Mouse (Mus musculus): ENCODE data around the gene Nol9. TPM values are rescaled to one million over a fixed set of nuclear protein-coding genes. Genes with fewer than 3 reads are reported as not detected.
A peak's percentile ranks its signal among the peaks of the same experiment; 100 is the strongest.

Gene Nol9
- polyA plus RNA-seq, 1 experiment from 2014 or later, result 47.3 TPM

DNA sequence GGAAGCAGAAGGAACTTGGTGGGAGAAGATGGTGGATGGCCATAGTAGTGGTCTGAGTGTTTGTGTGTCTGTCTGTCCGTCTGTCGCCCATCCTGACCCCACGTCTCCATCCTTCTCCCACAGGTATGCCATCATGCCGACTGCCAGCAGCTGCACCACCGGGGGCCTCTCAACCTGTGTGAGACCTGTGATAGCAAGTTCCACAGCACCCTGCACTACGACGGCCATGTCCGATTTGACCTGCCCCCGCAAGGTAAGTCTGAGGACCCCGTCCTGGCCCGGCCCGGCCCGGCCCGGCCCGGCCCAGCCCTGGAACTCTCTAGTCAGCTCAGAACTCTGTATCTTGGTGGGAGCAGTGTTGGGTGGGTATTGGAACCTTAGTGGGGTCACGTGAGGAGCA is 62.8 kb downstream of the Nol9 start:
- peaks cover 35% of the 10 kb centered on the region for H3K4me1 ChIP-seq (ENCODE audit: control insufficient read depth, insufficient read depth, low read length)

DNA sequence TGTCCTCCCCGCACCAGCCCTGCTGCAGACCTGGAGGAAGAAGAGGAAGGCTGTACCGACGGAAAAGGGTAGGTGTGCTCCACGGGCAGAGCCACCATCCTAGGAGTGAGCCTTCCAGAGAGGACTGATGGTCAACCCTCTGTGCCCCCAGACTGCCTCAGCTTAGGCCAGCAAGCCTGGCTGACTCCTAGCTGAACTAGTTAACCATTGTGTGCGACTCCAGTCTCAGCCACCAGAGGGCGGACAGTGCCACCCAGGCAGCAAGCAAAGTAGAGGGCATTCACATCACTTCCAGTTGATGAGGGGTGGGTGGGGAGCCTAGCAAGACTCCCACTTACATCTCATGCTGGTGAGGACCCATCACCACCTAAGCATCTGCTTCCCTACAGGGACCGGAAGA is 63.9 kb downstream of the Nol9 start:
- no peaks in the 10 kb centered on the region for H3K9me3 ChIP-seq (ENCODE audit: control insufficient read depth, low read length)
- H3K4me2 ChIP-seq (replicated peaks; ENCODE audit: low read depth, low read length), result no peak overlapping the region
- no peak for ATAC-seq (ENCODE audit: low FRiP score, low TSS enrichment)
- peaks cover 40% of the 10 kb centered on the region for H3K4me1 ChIP-seq (ENCODE audit: control insufficient read depth, insufficient read depth, low read length)
- H3K27ac ChIP-seq (ENCODE audit: low read depth, low read length), result no peak overlapping the region
- WGBS, result 44% methylated on average over 7 of the region's 7 CpGs
- no peaks in the 10 kb centered on the region for H3K27me3 ChIP-seq (ENCODE audit: control insufficient read depth, insufficient read depth, low read length)
- no peak overlapping the region for H3K9ac ChIP-seq (ENCODE audit: low read depth, low read length)
- peaks cover 35% of the 10 kb centered on the region for H3K36me3 ChIP-seq (ENCODE audit: control insufficient read depth, insufficient read depth, low read length)
- no peak overlapping the region for H3K4me3 ChIP-seq (ENCODE audit: low read length)

More for the DNA sequence above, 62.8 kb downstream of the Nol9 start:
- Histone ChIP-seq H3K36me3 (ENCODE audit: control insufficient read depth, insufficient read depth, low read length) (peaks cover 35% of the 10 kb centered on the region), H3K4me2 (replicated peaks; ENCODE audit: low read depth, low read length) (no peak overlapping the region), H3K9me3 (ENCODE audit: control insufficient read depth, low read length) (no peaks in the 10 kb centered on the region), H3K27ac (ENCODE audit: low read depth, low read length) (0 out of 2 replicates have a peak overlapping the region, but pooled peaks have one; percentile 65), H3K27me3 (ENCODE audit: control insufficient read depth, insufficient read depth, low read length) (no peaks in the 10 kb centered on the region), H3K4me3 (ENCODE audit: low read length) (no peak overlapping the region), H3K9ac (ENCODE audit: low read depth, low read length) (no peak overlapping the region)
- ATAC-seq (ENCODE audit: low FRiP score, low TSS enrichment), result no peak
- 92% methylated on average over 16 of the region's 16 CpGs for WGBS

DNA sequence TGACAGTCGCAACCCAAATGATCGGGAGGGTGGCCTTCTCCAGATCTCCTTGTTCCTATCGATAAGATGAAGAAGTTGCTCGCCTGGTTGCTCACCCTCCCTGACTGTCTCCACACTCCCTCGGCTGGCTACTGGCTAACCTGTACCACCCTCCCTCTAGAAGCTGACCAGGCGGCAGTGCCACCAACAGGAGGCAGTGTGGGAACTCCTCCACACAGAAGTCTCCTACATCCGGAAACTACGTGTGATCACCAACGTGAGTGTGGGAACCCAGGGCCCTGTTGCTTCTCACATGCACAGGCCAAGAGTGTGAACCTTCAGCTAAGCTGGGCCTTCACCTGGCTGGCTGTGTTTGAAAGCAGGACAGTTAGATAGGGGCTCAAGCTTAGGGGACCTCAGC is 67.6 kb downstream of the Nol9 start:
- WGBS, result 51% methylated on average over 9 of the region's 9 CpGs
- H3K4me2 ChIP-seq (replicated peaks; ENCODE audit: low read depth, low read length), result no peak overlapping the region
- 0 out of 2 replicates have a peak overlapping the region, but pooled peaks have one; percentile 92 for H3K27ac ChIP-seq (ENCODE audit: low read depth, low read length)

DNA sequence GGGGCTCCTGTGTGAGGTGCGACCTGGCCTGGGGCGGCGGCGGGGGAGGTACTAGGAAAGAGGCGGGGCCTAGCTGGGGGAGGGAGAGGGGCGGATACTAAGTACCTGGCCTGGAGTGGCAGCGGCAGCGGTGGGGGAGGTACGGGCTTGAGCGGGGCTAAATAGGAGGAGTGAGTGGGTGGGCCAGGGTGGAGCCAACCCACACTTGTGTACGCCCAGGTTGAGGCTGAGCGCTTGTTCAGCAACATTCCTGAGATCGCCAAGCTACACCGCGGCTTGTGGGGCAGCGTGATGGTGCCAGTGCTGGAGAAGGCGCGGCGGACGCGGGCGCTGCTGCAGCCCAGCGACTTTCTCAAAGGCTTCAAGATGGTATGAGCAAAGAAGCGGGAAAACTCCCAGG is 68.4 kb downstream of the Nol9 start:
- H3K4me2 ChIP-seq (replicated peaks; ENCODE audit: low read depth, low read length), result peak overlapping the region; percentile 73
- peak; percentile 82 for ATAC-seq (ENCODE audit: low FRiP score, low TSS enrichment)
- peaks cover 54% of the 10 kb centered on the region for H3K36me3 ChIP-seq (ENCODE audit: control insufficient read depth, insufficient read depth, low read length)
- no peaks in the 10 kb centered on the region for H3K27me3 ChIP-seq (ENCODE audit: control insufficient read depth, insufficient read depth, low read length)
- peak overlapping the region; percentile 92 for H3K27ac ChIP-seq (ENCODE audit: low read depth, low read length)
- H3K9ac ChIP-seq (ENCODE audit: low read depth, low read length), result peak overlapping the region; percentile 44; the same call in 1 of the 2 replicates
- peaks cover 22% of the 10 kb centered on the region for H3K4me1 ChIP-seq (ENCODE audit: control insufficient read depth, insufficient read depth, low read length)
- WGBS, result 11% methylated on average over 24 of the region's 24 CpGs
- H3K9me3 ChIP-seq (ENCODE audit: control insufficient read depth, low read length), result no peaks in the 10 kb centered on the region
- peak overlapping the region; percentile 38 for H3K4me3 ChIP-seq (ENCODE audit: low read length)

More for the DNA sequence above, 67.6 kb downstream of the Nol9 start:
- Histone ChIP-seq H3K4me1 (ENCODE audit: control insufficient read depth, insufficient read depth, low read length) (peaks cover 28% of the 10 kb centered on the region), H3K9ac (ENCODE audit: low read depth, low read length) (no peak overlapping the region), H3K27me3 (ENCODE audit: control insufficient read depth, insufficient read depth, low read length) (no peaks in the 10 kb centered on the region), H3K9me3 (ENCODE audit: control insufficient read depth, low read length) (no peaks in the 10 kb centered on the region), H3K4me3 (ENCODE audit: low read length) (no peak overlapping the region), H3K36me3 (ENCODE audit: control insufficient read depth, insufficient read depth, low read length) (peaks cover 60% of the 10 kb centered on the region)
- no peak; the same call in 1 of the 2 replicates for ATAC-seq (ENCODE audit: low FRiP score, low TSS enrichment)

DNA sequence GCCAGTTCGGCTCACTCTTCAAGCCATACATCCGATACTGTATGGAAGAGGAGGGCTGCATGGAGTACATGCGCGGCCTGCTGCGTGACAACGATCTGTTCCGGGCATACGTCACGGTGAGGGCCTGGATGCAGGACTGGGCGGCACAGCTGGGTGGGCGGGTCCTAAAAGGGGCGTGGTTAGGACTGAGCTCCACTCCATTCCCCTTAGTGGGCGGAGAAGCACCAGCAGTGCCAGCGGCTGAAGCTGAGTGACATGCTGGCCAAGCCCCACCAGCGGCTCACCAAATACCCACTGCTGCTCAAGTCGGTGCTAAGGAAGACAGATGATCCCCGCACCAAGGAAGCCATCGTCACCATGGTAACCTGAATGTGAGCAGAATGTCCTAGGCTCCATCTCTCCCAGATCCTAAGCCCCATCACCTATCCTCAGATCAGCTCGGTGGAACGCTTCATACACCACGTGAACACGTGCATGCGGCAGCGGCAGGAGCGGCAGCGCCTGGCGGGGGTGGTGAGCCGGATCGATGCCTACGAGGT is 68.9 kb downstream of the Nol9 start:
- 10% methylated on average over 30 of the region's 30 CpGs for WGBS
- Histone ChIP-seq H3K4me2 (replicated peaks; ENCODE audit: low read depth, low read length) (peak overlapping the region; percentile 73), H3K9me3 (ENCODE audit: control insufficient read depth, low read length) (no peaks in the 10 kb centered on the region), H3K9ac (ENCODE audit: low read depth, low read length) (peak overlapping the region; percentile 44; the same call in 1 of the 2 replicates), H3K27ac (ENCODE audit: low read depth, low read length) (peak overlapping the region; percentile 92), H3K4me1 (ENCODE audit: control insufficient read depth, insufficient read depth, low read length) (peaks cover 21% of the 10 kb centered on the region), H3K4me3 (ENCODE audit: low read length) (peak overlapping the region; percentile 38), H3K27me3 (ENCODE audit: control insufficient read depth, insufficient read depth, low read length) (no peaks in the 10 kb centered on the region), H3K36me3 (ENCODE audit: control insufficient read depth, insufficient read depth, low read length) (peaks cover 55% of the 10 kb centered on the region)
- peak; percentile 91 for ATAC-seq (ENCODE audit: low FRiP score, low TSS enrichment)

DNA sequence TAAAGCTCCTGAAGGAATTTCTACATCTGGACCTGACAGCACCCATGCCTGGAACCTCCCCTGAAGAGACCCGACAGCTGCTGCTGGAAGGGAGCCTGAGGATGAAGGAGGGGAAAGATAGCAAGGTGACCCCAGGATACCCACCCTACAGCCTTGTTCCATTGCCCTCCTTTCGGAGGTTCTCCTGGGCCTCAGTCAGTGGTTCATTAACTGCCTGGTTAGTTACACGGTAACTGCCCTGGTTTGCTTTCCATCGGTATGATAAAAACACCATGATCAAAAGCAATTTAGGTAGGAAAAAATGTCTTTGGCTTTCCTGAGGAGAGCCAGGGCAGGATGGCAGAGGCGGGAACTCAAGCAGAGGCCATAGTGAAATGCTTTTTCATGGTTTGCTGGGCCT is 69.6 kb downstream of the Nol9 start:
- H3K4me3 ChIP-seq (ENCODE audit: low read length), result peak overlapping the region; percentile 38; the same call in 1 of the 2 replicates

DNA sequence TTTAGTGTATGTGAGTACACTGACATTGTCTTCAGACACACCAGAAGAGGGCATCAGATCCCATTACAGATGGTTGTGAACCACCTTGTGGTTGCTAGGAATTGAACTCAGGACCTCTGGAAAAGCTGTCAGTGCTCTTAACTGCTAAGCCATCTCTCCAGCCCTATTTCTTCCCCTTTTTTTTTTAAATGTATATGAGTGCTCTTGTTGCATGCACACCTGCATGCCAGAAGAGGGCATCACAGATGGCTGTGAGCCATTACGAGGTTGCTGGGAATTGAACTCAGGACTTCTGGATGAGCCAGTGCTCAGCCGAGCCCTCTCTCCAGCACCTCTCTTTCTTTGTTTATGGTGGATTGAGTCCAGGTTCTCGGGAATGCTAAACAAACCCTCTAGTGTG is 70.4 kb downstream of the Nol9 start:
- Histone ChIP-seq H3K4me3 (ENCODE audit: low read length) (no peak overlapping the region), H3K27me3 (ENCODE audit: control insufficient read depth, insufficient read depth, low read length) (no peaks in the 10 kb centered on the region), H3K4me1 (ENCODE audit: control insufficient read depth, insufficient read depth, low read length) (peaks cover 21% of the 10 kb centered on the region), H3K27ac (ENCODE audit: low read depth, low read length) (no peak overlapping the region), H3K36me3 (ENCODE audit: control insufficient read depth, insufficient read depth, low read length) (peaks cover 55% of the 10 kb centered on the region), H3K9ac (ENCODE audit: low read depth, low read length) (no peak overlapping the region), H3K4me2 (replicated peaks; ENCODE audit: low read depth, low read length) (no peak overlapping the region), H3K9me3 (ENCODE audit: control insufficient read depth, low read length) (no peaks in the 10 kb centered on the region)
- no peak for ATAC-seq (ENCODE audit: low FRiP score, low TSS enrichment)
- 76% methylated on average over 3 of the region's 3 CpGs for WGBS

More for the DNA sequence above, 69.6 kb downstream of the Nol9 start:
- no peak for ATAC-seq (ENCODE audit: low FRiP score, low TSS enrichment)
- Histone ChIP-seq H3K4me1 (ENCODE audit: control insufficient read depth, insufficient read depth, low read length) (peaks cover 21% of the 10 kb centered on the region), H3K9me3 (ENCODE audit: control insufficient read depth, low read length) (no peaks in the 10 kb centered on the region), H3K9ac (ENCODE audit: low read depth, low read length) (no peak overlapping the region), H3K36me3 (ENCODE audit: control insufficient read depth, insufficient read depth, low read length) (peaks cover 55% of the 10 kb centered on the region), H3K27ac (ENCODE audit: low read depth, low read length) (no peak overlapping the region), H3K4me2 (replicated peaks; ENCODE audit: low read depth, low read length) (peak overlapping the region; percentile 73), H3K27me3 (ENCODE audit: control insufficient read depth, insufficient read depth, low read length) (no peaks in the 10 kb centered on the region)
- 68% methylated on average over 5 of the region's 5 CpGs for WGBS

DNA sequence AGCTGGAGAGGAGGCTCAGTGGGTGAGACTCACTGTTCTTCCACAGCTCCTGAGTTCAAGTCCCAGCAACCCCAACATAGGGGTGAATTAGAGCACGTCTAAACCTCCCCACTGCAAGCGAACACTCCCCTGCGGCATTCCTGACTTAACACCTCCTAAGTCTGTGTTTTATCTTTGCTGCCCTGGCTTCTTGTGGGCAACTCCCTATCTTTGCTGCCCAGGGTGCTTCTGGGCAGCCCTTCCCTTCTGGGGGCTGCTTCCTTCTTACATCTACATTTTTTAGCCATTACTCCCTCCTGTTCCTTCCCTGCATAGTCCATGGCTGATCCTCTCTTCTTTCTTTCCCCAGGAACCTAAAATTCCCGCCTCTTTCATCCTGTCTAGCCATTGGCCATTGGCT is 71.6 kb downstream of the Nol9 start:
- WGBS, result 76% methylated on average over 4 of the region's 4 CpGs
- Histone ChIP-seq H3K4me1 (ENCODE audit: control insufficient read depth, insufficient read depth, low read length) (peaks cover 25% of the 10 kb centered on the region), H3K4me2 (replicated peaks; ENCODE audit: low read depth, low read length) (no peak overlapping the region), H3K27me3 (ENCODE audit: control insufficient read depth, insufficient read depth, low read length) (no peaks in the 10 kb centered on the region), H3K27ac (ENCODE audit: low read depth, low read length) (no peak overlapping the region), H3K9me3 (ENCODE audit: control insufficient read depth, low read length) (no peaks in the 10 kb centered on the region), H3K9ac (ENCODE audit: low read depth, low read length) (no peak overlapping the region), H3K36me3 (ENCODE audit: control insufficient read depth, insufficient read depth, low read length) (peaks cover 58% of the 10 kb centered on the region), H3K4me3 (ENCODE audit: low read length) (no peak overlapping the region)
- ATAC-seq (ENCODE audit: low FRiP score, low TSS enrichment), result no peak
